Mouse (Mus musculus): ENCODE data around the gene Ttc19. TPM values are rescaled to one million over a fixed set of nuclear protein-coding genes. Genes with fewer than 3 reads are reported as not detected.

Ttc19 gene
- 10 to 100 TPM; 30.2 to 31.3 TPM for polyA plus RNA-seq (2017; shearing (Covaris generic))

GRCm38 (mm10) chr11:62280675-62281600 is at the start of gene Ttc19, which contains the start of gene Zswim7:
TSS of gene Ttc19 (plus strand) at chr11:62281473.
TSS of gene Zswim7 (minus strand) at chr11:62281375.

GRCm38 (mm10) chr11:62248401-62249244 is 32.6 kb upstream of the Ttc19 start, which contains the start of gene Adora2b:
TSS of gene Adora2b (plus strand) at chr11:62248984.

Other genes starting within 250 kb of the Ttc19 start
- under 1 TPM; 0.11 to 0.20 TPM for gene Adora2b, start 32.5 kb upstream of the Ttc19 start, polyA plus RNA-seq (2017; shearing (Covaris generic))
- 10 to 100 TPM in 1 of 2 experiments, 1 to 10 TPM in 1; 7.9 to 11.5 TPM for gene Zswim7, start 98 bp upstream of the Ttc19 start, polyA plus RNA-seq (2017; shearing (Covaris generic))
- gene Pigl, start 177.0 kb downstream of the Ttc19 start, polyA plus RNA-seq (2017; shearing (Covaris generic)), result 10 to 100 TPM in 1 of 2 experiments, 1 to 10 TPM in 1; 10.0 to 12.2 TPM
- 100 to 1,000 TPM; 385 to 398 TPM for gene Ncor1, start 177.1 kb downstream of the Ttc19 start, polyA plus RNA-seq (2017; shearing (Covaris generic))

Measured in inflammation-experienced regulatory T-cells (primary cell).